Mouse (Mus musculus) G1E (cell line): ENCODE measurements at regions not wholly inside any gene's neighbourhood (a gene's known extent, or its start where the extent isn't known, plus 50 kb on each side); places are given as distances from the start of the nearest gene placed in this dataset.
A peak's percentile ranks its signal among the peaks of the same experiment; 100 is the strongest.

Source experiments
- ATAC-seq: 2 replicates; pipeline ENCODE4 v1.8.0; 2016; ENCODE audit warnings: mild to moderate bottlenecking; ENCODE audit not compliant: insufficient number of reproducible peaks, poor library complexity, low FRiP score, severe bottlenecking; ENCODE audit errors: extremely low read depth
- DNase-seq: peaks from one replicate; pipeline ENCODE4 v3.0.0; 2012; ENCODE audit warnings: low spot score
- H3K27me3 ChIP-seq: 2 replicates; pipeline ENCODE4 v1.6.1; 2012; ENCODE audit warnings: mild to moderate bottlenecking, low read length, inconsistent platforms; ENCODE audit not compliant: insufficient read depth
- H3K36me3 ChIP-seq: replicated peaks from 2 replicates; pipeline ENCODE3; 2012; ENCODE audit warnings: mild to moderate bottlenecking, inconsistent platforms
- H3K4me1 ChIP-seq: 2 replicates; pipeline ENCODE4 v1.6.1; 2012; ENCODE audit warnings: low read depth, low read length, inconsistent platforms, mixed read lengths; ENCODE audit not compliant: insufficient read depth
- H3K4me3 ChIP-seq: 2 replicates; pipeline ENCODE4 v1.5.1; 2012; ENCODE audit warnings: low read depth, mild to moderate bottlenecking, inconsistent platforms, low read length, moderate library complexity, mixed read lengths
- H3K9me3 ChIP-seq: replicated peaks from 2 replicates; pipeline ENCODE4 v1.6.1; 2012; ENCODE audit warnings: inconsistent platforms
- CTCF ChIP-seq: IDR thresholded peaks from 2 replicates; pipeline ENCODE4 v1.5.1; 2012; ENCODE audit warnings: low read depth, low read length, inconsistent platforms, mixed read lengths
- GATA1 ChIP-seq: IDR thresholded peaks from 2 replicates; pipeline ENCODE4 v1.6.1; 2012; ENCODE audit warnings: borderline replicate concordance, low read length, inconsistent platforms, mixed read lengths
- GATA2 ChIP-seq: IDR thresholded peaks from 2 replicates; pipeline ENCODE4 v1.6.1; 2012; ENCODE audit warnings: low read depth, low read length, inconsistent platforms, borderline replicate concordance
- POLR2AphosphoS5 ChIP-seq: IDR thresholded peaks from 2 replicates; pipeline ENCODE4 v1.6.1; 2012; ENCODE audit warnings: low read depth, low read length, inconsistent platforms; ENCODE audit not compliant: insufficient replicate concordance
- TAL1 ChIP-seq: conservative IDR thresholded peaks from 2 replicates; pipeline ENCODE4 v1.6.1; 2012; ENCODE audit warnings: low read depth, low read length, inconsistent platforms, mixed read lengths

- no peak for ATAC-seq
- H3K4me1 ChIP-seq, result peaks cover 3% of the 10 kb centered on the region; the same call in 1 of the 2 replicates
- no peaks in the 10 kb centered on the region for H3K36me3 ChIP-seq
- peaks cover 15% of the 10 kb centered on the region for H3K27me3 ChIP-seq
- no peak for DNase-seq
- H3K4me3 ChIP-seq, result no peak overlapping the region
- no peak for TF ChIP-seq GATA1
- TF ChIP-seq POLR2AphosphoS5, result no peak
- no peak for TF ChIP-seq TAL1
- no peak for TF ChIP-seq CTCF
- TF ChIP-seq GATA2, result no peak
- H3K9me3 ChIP-seq, result no peaks in the 10 kb centered on the region
Measured at GRCm38 (mm10) chr3:38231506-38231905, 253.1 kb downstream of the Ankrd50 start.

GRCm38 (mm10) chr3:38230796-38231195 is 253.8 kb downstream of the Ankrd50 start:
- H3K9me3 ChIP-seq, result no peaks in the 10 kb centered on the region
- H3K4me3 ChIP-seq, result no peak overlapping the region
- ATAC-seq (no peak), DNase-seq (no peak)
- peaks cover 3% of the 10 kb centered on the region; the same call in 1 of the 2 replicates for H3K4me1 ChIP-seq
- TF ChIP-seq TAL1, result no peak
- H3K36me3 ChIP-seq, result no peaks in the 10 kb centered on the region
- H3K27me3 ChIP-seq, result peaks cover 15% of the 10 kb centered on the region

- ATAC-seq, result no peak
- H3K36me3 ChIP-seq, result no peaks in the 10 kb centered on the region
- H3K4me3 ChIP-seq, result no peak overlapping the region
- peaks cover 15% of the 10 kb centered on the region for H3K27me3 ChIP-seq
- H3K9me3 ChIP-seq, result no peaks in the 10 kb centered on the region
- DNase-seq, result no peak
- TF ChIP-seq POLR2AphosphoS5, result no peak
- no peak for TF ChIP-seq CTCF
- no peak for TF ChIP-seq TAL1
- TF ChIP-seq GATA1, result no peak
- TF ChIP-seq GATA2, result no peak
- peaks cover 3% of the 10 kb centered on the region; the same call in 1 of the 2 replicates for H3K4me1 ChIP-seq
Measured at GRCm38 (mm10) chr3:38229686-38230085, 255.0 kb downstream of the Ankrd50 start.

GRCm38 (mm10) chr3:38229051-38229450 is 255.6 kb downstream of the Ankrd50 start:
- Histone ChIP-seq H3K27me3 (peaks cover 15% of the 10 kb centered on the region), H3K4me1 (peaks cover 3% of the 10 kb centered on the region; the same call in 1 of the 2 replicates), H3K9me3 (no peaks in the 10 kb centered on the region), H3K36me3 (no peaks in the 10 kb centered on the region), H3K4me3 (no peak overlapping the region)
- TF ChIP-seq CTCF, result no peak
- no peak for TF ChIP-seq TAL1
- TF ChIP-seq POLR2AphosphoS5, result no peak
- ATAC-seq (no peak), DNase-seq (no peak)

- ATAC-seq (no peak), DNase-seq (peak; percentile 22)
- peaks cover 3% of the 10 kb centered on the region; the same call in 1 of the 2 replicates for H3K4me1 ChIP-seq
Measured at GRCm38 (mm10) chr3:38227596-38227995, 257.0 kb downstream of the Ankrd50 start.

GRCm38 (mm10) chr3:38227121-38227520 is 257.5 kb downstream of the Ankrd50 start:
- Histone ChIP-seq H3K9me3 (no peaks in the 10 kb centered on the region), H3K4me3 (no peak overlapping the region), H3K36me3 (no peaks in the 10 kb centered on the region), H3K4me1 (peaks cover 3% of the 10 kb centered on the region; the same call in 1 of the 2 replicates), H3K27me3 (peaks cover 13% of the 10 kb centered on the region)
- ATAC-seq, result no peak
- TF ChIP-seq GATA2 (no peak), GATA1 (no peak), CTCF (no peak), TAL1 (no peak), POLR2AphosphoS5 (no peak)
- no peak for DNase-seq

More at GRCm38 (mm10) chr3:38227596-38227995, 257.0 kb downstream of the Ankrd50 start:
- Histone ChIP-seq H3K36me3 (no peaks in the 10 kb centered on the region), H3K4me3 (no peak overlapping the region), H3K9me3 (no peaks in the 10 kb centered on the region), H3K27me3 (peaks cover 15% of the 10 kb centered on the region)
- 0 out of 2 replicates have a peak, but pooled peaks have one; percentile 45 for TF ChIP-seq CTCF
- TF ChIP-seq GATA2, result no peak
- no peak for TF ChIP-seq TAL1

GRCm38 (mm10) chr3:38226147-38226546 is 258.5 kb downstream of the Ankrd50 start:
- Histone ChIP-seq H3K9me3 (no peaks in the 10 kb centered on the region), H3K27me3 (peaks cover 15% of the 10 kb centered on the region), H3K4me1 (peaks cover 3% of the 10 kb centered on the region; the same call in 1 of the 2 replicates), H3K36me3 (no peaks in the 10 kb centered on the region), H3K4me3 (no peak overlapping the region)
- ATAC-seq (no peak), DNase-seq (no peak)
- TF ChIP-seq GATA1 (no peak), GATA2 (no peak), POLR2AphosphoS5 (no peak), TAL1 (no peak), CTCF (no peak)
